ENCODE assay signal across 16 mouse cellular contexts in genomic region chr2:13329754-13330417, GRCm38 (mm10). TPM values are rescaled to one million over a fixed set of nuclear protein-coding genes. Genes with fewer than 3 reads are reported as not detected.
DNase-seq lines count a peak whose midpoint lies in the region; ATAC-seq and TF ChIP-seq lines count a peak whose summit lies in the region.
"Had no signal": no experiment of that assay in that cellular context is flagged by ENCODE, and none has a peak within 500 bp of the region (broad histone marks: within the 10 kb centered on the region; RNA-seq: fewer than 3 reads in every experiment).

No protein-coding gene starts in this region.

- no peaks in the 10 kb centered on the region for H3K4me1 ChIP-seq in limb, embryonic 12.5 days (replicated peaks)
- no peaks in the 10 kb centered on the region for H3K4me1 ChIP-seq in limb, embryonic 10.5 days
- H3K4me1 ChIP-seq in brown adipose tissue, adult 24 weeks (ENCODE audit: control insufficient read depth, insufficient read depth, insufficient read length, low read length) = peaks cover 2% of the 10 kb centered on the region; the same call in 1 of the 2 replicates
- H3K4me1 ChIP-seq in stomach, postnatal 0 days (replicated peaks; ENCODE audit: control insufficient read depth, insufficient read depth) = no peaks in the 10 kb centered on the region
- H3K4me1 ChIP-seq in cerebellum, adult 2 months (ENCODE audit: control insufficient read depth, insufficient read depth, low read length) = no peaks in the 10 kb centered on the region
- H3K4me1 ChIP-seq: embryonic facial prominence, embryonic 13.5 days; forebrain, embryonic 15.5 days had no signal

- ATAC-seq in frontal cortex, adult (ENCODE audit: low TSS enrichment) = peak; percentile 57; the same call in 1 of the 2 replicates
- no peak for ATAC-seq in limb, embryonic 12.5 days (ENCODE audit: insufficient number of reproducible peaks, insufficient read depth, low FRiP score, low TSS enrichment, low read depth)
- ATAC-seq in stomach, postnatal 0 days (ENCODE audit: low FRiP score, low TSS enrichment) = no peak
- ATAC-seq: activated CD4-positive, CD25-positive, alpha-beta regulatory T cell, adult 4 months; forebrain, embryonic 15.5 days; hindbrain, postnatal 0 days; liver, postnatal 0 days had no signal

- no peak overlapping the region for H3K9ac ChIP-seq in limb, embryonic 12.5 days (replicated peaks)
- H3K9ac ChIP-seq in stomach, postnatal 0 days (ENCODE audit: low read length) = no peak overlapping the region
- H3K9ac ChIP-seq: embryonic facial prominence, embryonic 13.5 days; forebrain, embryonic 15.5 days; liver, postnatal 0 days had no signal

- no peak for TF ChIP-seq EP300 in stomach, postnatal 0 days (optimal IDR thresholded peaks at IDR 0.05)

- H3K27ac ChIP-seq in limb, embryonic 12.5 days = 0 out of 2 replicates have a peak overlapping the region, but pooled peaks have one; percentile 5
- no peak overlapping the region for H3K27ac ChIP-seq in limb, embryonic 10.5 days
- H3K27ac ChIP-seq in brown adipose tissue, adult 24 weeks (replicated peaks; ENCODE audit: low read depth, low read length) = peak overlapping the region; percentile 59
- no peak overlapping the region for H3K27ac ChIP-seq in stomach, postnatal 0 days (replicated peaks)
- no peak overlapping the region for H3K27ac ChIP-seq in cerebellum, adult 2 months (ENCODE audit: insufficient read depth, low read length)
- H3K27ac ChIP-seq: embryonic facial prominence, embryonic 13.5 days; forebrain, embryonic 15.5 days; hindbrain, postnatal 0 days had no signal

- TF ChIP-seq CTCF in stomach, postnatal 0 days (IDR thresholded peaks at IDR 0.05; ENCODE audit: low read depth) = no peak
- no peak for TF ChIP-seq CTCF in cerebellum, adult 2 months (IDR thresholded peaks at IDR 0.05; ENCODE audit: borderline replicate concordance, insufficient read depth, low read depth, low read length)

- 68% methylated on average over 4 of the region's 4 CpGs for WGBS in limb, embryonic 12.5 days
- WGBS in limb, embryonic 10.5 days = 72% methylated on average over 4 of the region's 4 CpGs
- WGBS in stomach, postnatal 0 days = 42% methylated on average over 4 of the region's 4 CpGs
- 53% methylated on average over 4 of the region's 4 CpGs for WGBS in cerebellum, adult 2 months

- no peak for DNase-seq in frontal cortex, postnatal 25 days (ENCODE audit: low spot score in 2 of 2)
- no peak for DNase-seq in limb, embryonic 10.5 days (ENCODE audit: low spot score)
- peak; percentile 7 for DNase-seq in heart, postnatal 4 days
- DNase-seq in stomach, postnatal 0 days (ENCODE audit: low spot score) = no peak
- no peak for DNase-seq in cerebellum, adult 2 months
- DNase-seq: cerebellum, adult 11-12 months; kidney, adult 8-10 months; liver, postnatal 0 days; thymus, postnatal 36 days had no signal

- H3K4me3 ChIP-seq in limb, embryonic 12.5 days (replicated peaks) = no peak overlapping the region
- no peak overlapping the region for H3K4me3 ChIP-seq in limb, embryonic 10.5 days
- H3K4me3 ChIP-seq in brown adipose tissue, adult 24 weeks (ENCODE audit: insufficient read depth, low read depth, low read length) = no peak overlapping the region
- no peak overlapping the region for H3K4me3 ChIP-seq in stomach, postnatal 0 days (ENCODE audit: low read depth, low read length)
- no peak overlapping the region for H3K4me3 ChIP-seq in cerebellum, adult 2 months (replicated peaks; ENCODE audit: insufficient read depth, low read depth, low read length)
- H3K4me3 ChIP-seq: embryonic facial prominence, embryonic 13.5 days; forebrain, embryonic 15.5 days had no signal

- no peak overlapping the region for H3K4me2 ChIP-seq in limb, embryonic 12.5 days
- no peak overlapping the region for H3K4me2 ChIP-seq in stomach, postnatal 0 days (replicated peaks; ENCODE audit: low read depth)
- H3K4me2 ChIP-seq: embryonic facial prominence, embryonic 13.5 days; forebrain, embryonic 15.5 days had no signal

- H3K27me3 ChIP-seq in limb, embryonic 12.5 days = no peaks in the 10 kb centered on the region
- H3K27me3 ChIP-seq in limb, embryonic 10.5 days (ENCODE audit: low read depth, poor library complexity, severe bottlenecking) = no peaks in the 10 kb centered on the region
- H3K27me3 ChIP-seq in stomach, postnatal 0 days (ENCODE audit: control insufficient read depth, insufficient read depth, low read length) = no peaks in the 10 kb centered on the region
- no peaks in the 10 kb centered on the region for H3K27me3 ChIP-seq in cerebellum, adult 2 months (ENCODE audit: control insufficient read depth, insufficient read depth, low read length)
- H3K27me3 ChIP-seq: embryonic facial prominence, embryonic 13.5 days; forebrain, embryonic 15.5 days had no signal

- H3K9me3 ChIP-seq in limb, embryonic 12.5 days = no peaks in the 10 kb centered on the region
- H3K9me3 ChIP-seq in limb, embryonic 10.5 days (replicated peaks) = no peaks in the 10 kb centered on the region
- no peaks in the 10 kb centered on the region for H3K9me3 ChIP-seq in stomach, postnatal 0 days (ENCODE audit: control insufficient read depth, low read length)
- H3K9me3 ChIP-seq: embryonic facial prominence, embryonic 13.5 days; forebrain, embryonic 15.5 days had no signal

- no peaks in the 10 kb centered on the region for H3K36me3 ChIP-seq in limb, embryonic 12.5 days
- H3K36me3 ChIP-seq in limb, embryonic 10.5 days = no peaks in the 10 kb centered on the region
- H3K36me3 ChIP-seq in stomach, postnatal 0 days (ENCODE audit: control insufficient read depth, insufficient read depth, low read length) = no peaks in the 10 kb centered on the region
- H3K36me3 ChIP-seq: embryonic facial prominence, embryonic 13.5 days; forebrain, embryonic 15.5 days had no signal

- no peak for TF ChIP-seq POLR2A in cerebellum, adult 2 months (IDR thresholded peaks at IDR 0.05; ENCODE audit: borderline replicate concordance, insufficient read depth, low read length)

RNA-seq across cellular contexts. Expression of gene Rsu1, which starts 58.7 kb away (rescaled TPM):
- polyA plus RNA-seq in limb, embryonic 12.5 days (2016; fragmentation: Nextera tagmentation; extraction: Ambion mirVana) = 107 and 109 TPM in 2 replicates
- polyA plus RNA-seq in limb, embryonic 10.5 days (2016; fragmentation: Nextera tagmentation; extraction: Ambion mirVana) = 67.9 and 79.1 TPM in 2 replicates
- polyA plus RNA-seq in brown adipose tissue, adult 24 weeks (2012; ENCODE audit: insufficient read depth, insufficient read length, missing spikeins) = 59.4 and 65.8 TPM in 2 replicates
- total RNA-seq in heart, postnatal 4 days (2021) = 100 to 1,000 TPM; 107 to 115 TPM
- 112 and 125 TPM in 2 replicates for polyA plus RNA-seq in stomach, postnatal 0 days (2015; fragmentation: Nextera tagmentation; extraction: Ambion mirVana)
- 34.3 and 41.3 TPM in 2 replicates for polyA plus RNA-seq in cerebellum, adult 2 months (2012; rRNA removed)

Comparison
In these comparisons a context has a peak if more than half of its experiments do, and no peak if none do; other contexts are left out.
1. H3K27ac ChIP-seq: peak in limb, embryonic 12.5 days (single experiment) and brown adipose tissue, adult 24 weeks (single experiment); none in limb, embryonic 10.5 days (single experiment), stomach, postnatal 0 days (single experiment) and cerebellum, adult 2 months (single experiment).